Mouse (Mus musculus) kidney, adult 2 months (tissue): ENCODE results near the gene Nfat5. TPM values are rescaled to one million over a fixed set of nuclear protein-coding genes. Genes with fewer than 3 reads are reported as not detected.

Experiments
- DNase-seq: peaks from one replicate; pipeline ENCODE4 v3.0.0; 2021
- H3K27ac ChIP-seq: fragments of 200-500 bp; 2 replicates; pipeline ENCODE4 v1.5.1; 2012; ENCODE audit warnings: low read depth, low read length, control low read depth, inconsistent platforms; ENCODE audit not compliant: insufficient read depth
- H3K27me3 ChIP-seq: fragments of 200-500 bp; replicated peaks from 2 replicates; pipeline ENCODE4 v1.6.1; 2012; ENCODE audit warnings: mild to moderate bottlenecking, moderate library complexity, low read length, inconsistent platforms; ENCODE audit not compliant: control insufficient read depth, insufficient read depth
- H3K36me3 ChIP-seq: fragments of 200-500 bp; 2 replicates; pipeline ENCODE4 v1.6.1; 2012; ENCODE audit warnings: mild to moderate bottlenecking, moderate library complexity, low read length, inconsistent platforms; ENCODE audit not compliant: control insufficient read depth, insufficient read depth
- H3K4me1 ChIP-seq: fragments of 200-500 bp; 2 replicates; pipeline ENCODE4 v1.6.1; 2011; ENCODE audit warnings: low read length; ENCODE audit not compliant: control insufficient read depth, insufficient read depth
- H3K4me3 ChIP-seq: fragments of 200-500 bp; 2 replicates; pipeline ENCODE4 v1.5.1; 2011; ENCODE audit warnings: mild to moderate bottlenecking, low read depth, low read length, control low read depth; ENCODE audit not compliant: insufficient read depth
- CTCF ChIP-seq: fragments of 200-500 bp; conservative IDR thresholded peaks from 2 replicates; pipeline ENCODE4 v1.5.1; 2011; ENCODE audit warnings: low read depth, mild to moderate bottlenecking, control low read depth, low read length, moderate library complexity, mixed read lengths; ENCODE audit not compliant: insufficient read depth, insufficient read length
- POLR2A ChIP-seq: fragments of 200-500 bp; IDR thresholded peaks from one replicate; pipeline ENCODE4 v1.6.1; 2011; ENCODE audit warnings: low read depth, low read length, control low read depth
- WGBS: fragments of 180-500 bp; shearing (Covaris S2); methylation state at CpG from one replicate; pipeline ENCODE4 v1.1.7; 2018; 5-methylcytosine and 5-hydroxymethylcytosine counted together
- polyA plus RNA-seq: library from polyadenylated mRNA; depleted of rRNA; stranded (reverse); fragments of >200 nt; gene quantifications from 2 replicates; pipeline ENCODE4 v1.2.3, GENCODE M21; 2012

The Nfat5 gene
- polyA plus RNA-seq, 1 experiment = 26.0 TPM

- Histone ChIP-seq H3K27me3 (no peaks in the 10 kb centered on the region), H3K4me3 (no peak overlapping the region), H3K36me3 (no peaks in the 10 kb centered on the region), H3K4me1 (peaks cover 16% of the 10 kb centered on the region), H3K27ac (no peak overlapping the region)
- DNase-seq = peak; percentile 74
- WGBS = 29% methylated on average over 5 of the region's 5 CpGs
- TF ChIP-seq CTCF (no peak), POLR2A (no peak)
Measured at GRCm38 (mm10) chr8:107386171-107386570, 92.9 kb downstream of the Nfat5 start.

GRCm38 (mm10) chr8:107386642-107387041 lies 93.4 kb downstream of the Nfat5 start:
- Histone ChIP-seq H3K36me3 (no peaks in the 10 kb centered on the region), H3K27ac (no peak overlapping the region), H3K4me1 (peaks cover 17% of the 10 kb centered on the region), H3K27me3 (no peaks in the 10 kb centered on the region), H3K4me3 (no peak overlapping the region)
- 21% methylated on average over 3 of the region's 3 CpGs for WGBS
- TF ChIP-seq POLR2A = no peak
- 0 out of 2 replicates have a peak, but pooled peaks have one; percentile 17 for TF ChIP-seq CTCF
- peak; percentile 52 for DNase-seq

- WGBS = 68% methylated on average over 5 of the region's 5 CpGs
- no peaks in the 10 kb centered on the region for H3K27me3 ChIP-seq
- H3K4me3 ChIP-seq = no peak overlapping the region
- H3K4me1 ChIP-seq = peaks cover 17% of the 10 kb centered on the region
- DNase-seq = peak; percentile 64
- no peak overlapping the region for H3K27ac ChIP-seq
- no peaks in the 10 kb centered on the region for H3K36me3 ChIP-seq
- TF ChIP-seq POLR2A (no peak), CTCF (peak; percentile 50)
Measured at GRCm38 (mm10) chr8:107387861-107388260, 94.6 kb downstream of the Nfat5 start.

GRCm38 (mm10) chr8:107389557-107389956 lies 96.3 kb downstream of the Nfat5 start:
- peak; percentile 94 for DNase-seq
- 33% methylated on average over 8 of the region's 8 CpGs for WGBS
- Histone ChIP-seq H3K4me3 (no peak overlapping the region), H3K27me3 (no peaks in the 10 kb centered on the region), H3K27ac (no peak overlapping the region), H3K36me3 (no peaks in the 10 kb centered on the region), H3K4me1 (peaks cover 17% of the 10 kb centered on the region)
- no peak for TF ChIP-seq POLR2A
- no peak for TF ChIP-seq CTCF

- Histone ChIP-seq H3K27ac (peak overlapping the region; percentile 40), H3K27me3 (no peaks in the 10 kb centered on the region), H3K4me3 (no peak overlapping the region), H3K36me3 (no peaks in the 10 kb centered on the region), H3K4me1 (peaks cover 14% of the 10 kb centered on the region)
- TF ChIP-seq POLR2A (no peak), CTCF (no peak)
- peak; percentile 92 for DNase-seq
- 69% methylated on average over 16 of the region's 16 CpGs for WGBS
Measured at GRCm38 (mm10) chr8:107390476-107391135, 97.3 kb downstream of the Nfat5 start.

- 62% methylated on average over 4 of the region's 4 CpGs for WGBS
- DNase-seq = no peak
- Histone ChIP-seq H3K4me3 (no peak overlapping the region), H3K4me1 (peaks cover 17% of the 10 kb centered on the region), H3K27me3 (no peaks in the 10 kb centered on the region), H3K27ac (peak overlapping the region; percentile 40), H3K36me3 (no peaks in the 10 kb centered on the region)
- TF ChIP-seq CTCF (no peak), POLR2A (no peak)
Measured at GRCm38 (mm10) chr8:107391136-107391516, 97.9 kb downstream of the Nfat5 start.

- no peak overlapping the region for H3K4me3 ChIP-seq
- peaks cover 7% of the 10 kb centered on the region; the same call in 1 of the 2 replicates for H3K4me1 ChIP-seq
- no peak for DNase-seq
- no peaks in the 10 kb centered on the region for H3K36me3 ChIP-seq
- no peak for TF ChIP-seq CTCF
- TF ChIP-seq POLR2A = no peak
- H3K27ac ChIP-seq = no peak overlapping the region
- no peaks in the 10 kb centered on the region for H3K27me3 ChIP-seq
Measured at GRCm38 (mm10) chr8:107395397-107395796, 102.1 kb downstream of the Nfat5 start.
